Mouse (Mus musculus): ENCODE results near the gene 1700013F07Rik. TPM values are rescaled to one million over a fixed set of nuclear protein-coding genes. Genes with fewer than 3 reads are reported as not detected.

1700013F07Rik gene
- polyA plus RNA-seq (2014; fragmentation: Illumina TruSeq; extraction: RNeasy Lipid Tissue Mini Kit (QIAGEN cat#74804); ENCODE audit: insufficient read depth, low read depth, low replicate concordance) = 8.7 TPM

DNA sequence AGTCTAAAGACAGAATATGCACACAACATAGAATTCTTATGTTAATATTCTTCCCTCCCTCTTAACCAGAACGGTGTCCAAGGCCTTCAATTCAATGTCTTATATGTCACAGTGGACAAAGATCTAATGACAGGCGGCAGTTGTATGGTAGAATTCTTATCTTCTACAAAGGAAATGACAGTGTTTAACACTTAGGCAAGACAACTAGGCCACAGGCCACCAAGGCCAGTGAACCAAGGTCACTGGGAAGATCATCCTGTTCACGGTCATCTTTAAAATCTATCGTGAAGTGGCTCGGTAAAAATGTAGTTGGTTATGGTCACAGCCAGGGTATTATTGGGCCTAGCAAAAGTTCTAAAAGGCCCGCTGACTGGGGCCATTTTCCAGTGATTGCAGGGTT is at the start of gene 1700013F07Rik:
Gene 1700013F07Rik, plus strand, starts transcription at position 200 of the 400 bp plus-strand sequence.

GRCm38 (mm10) chr3:108536517-108537260 is 2.7 kb downstream of the 1700013F07Rik start, which contains the start of gene 5330417C22Rik:
Gene 5330417C22Rik (minus strand): TSS chr3:108536536.

DNA sequence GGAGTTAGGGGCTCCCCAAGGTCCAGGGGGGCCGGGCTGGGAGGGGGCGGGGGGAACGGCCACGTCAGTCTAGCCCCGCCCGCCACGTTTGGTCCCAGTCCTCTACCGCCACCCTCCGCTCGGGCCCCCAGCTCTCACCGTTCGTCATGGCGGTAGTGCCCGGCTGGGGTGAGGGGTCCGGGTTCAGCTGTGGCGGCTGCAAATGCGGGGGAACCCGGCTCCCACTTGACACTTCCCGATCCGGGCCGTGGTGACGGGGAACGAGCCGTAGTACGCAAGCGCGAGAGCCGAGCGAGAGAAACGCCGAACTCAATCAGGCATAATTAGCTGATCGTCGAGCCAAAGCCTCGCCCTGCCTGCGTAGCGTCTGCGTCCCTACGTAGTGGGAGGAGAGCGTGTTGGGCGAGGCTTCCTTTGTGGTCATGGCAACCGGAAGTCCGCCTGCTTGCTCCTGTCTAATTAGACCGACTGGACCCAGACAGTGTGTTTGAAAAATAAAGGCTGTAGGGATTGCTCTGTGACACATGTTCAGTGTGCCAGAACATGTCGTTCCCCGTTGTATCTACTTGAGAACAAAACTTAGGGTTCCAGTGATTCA is 28.3 kb downstream of the 1700013F07Rik start, which contains the start of gene Tmem167b:
Gene Tmem167b, minus strand, starts transcription at position 334 of the 598 bp plus-strand sequence.

GRCm38 (mm10) chr3:108571443-108572294 is 37.7 kb downstream of the 1700013F07Rik start, which contains the start of gene Taf13:
Gene Taf13 (plus strand): TSS chr3:108571698.

DNA sequence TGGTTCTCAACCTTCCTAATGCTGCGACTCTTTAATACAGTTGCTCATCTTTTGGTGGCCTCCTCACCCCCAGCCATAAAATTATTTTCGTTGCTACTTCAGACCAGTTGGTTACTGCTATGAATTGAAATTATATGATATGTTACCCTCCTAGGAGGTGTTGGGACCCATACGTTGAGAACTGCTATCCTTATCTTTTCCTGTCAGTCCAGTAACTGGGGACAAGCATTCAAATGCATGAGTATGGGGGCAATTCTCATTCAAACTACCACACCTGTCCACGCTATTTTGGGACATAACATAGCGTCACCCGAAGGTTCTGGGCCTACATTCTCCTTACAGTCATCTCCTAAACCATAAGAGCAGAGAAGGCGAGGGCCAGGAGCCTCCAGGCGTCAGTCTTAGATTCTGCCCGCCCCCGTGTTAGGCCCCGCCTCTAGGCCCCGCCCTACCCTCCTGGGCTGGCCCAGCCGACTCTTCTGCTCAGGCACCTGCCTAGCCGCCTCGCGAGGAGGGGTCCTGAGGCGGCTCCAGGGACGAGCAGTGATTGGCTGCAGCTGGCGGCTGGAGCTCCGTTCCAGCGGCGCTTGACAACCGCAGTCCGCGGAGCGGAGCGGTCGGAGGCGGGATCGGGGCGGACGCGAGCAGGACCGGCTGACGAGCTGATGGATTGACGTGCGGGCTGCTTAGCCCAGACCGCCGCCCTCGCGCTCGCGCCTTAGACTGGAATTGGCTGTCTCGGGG is 57.0 kb downstream of the 1700013F07Rik start, which contains the start of gene Wdr47:
Gene Wdr47, plus strand, starts transcription at position 494 of the 744 bp plus-strand sequence.

Other genes starting within 250 kb of the 1700013F07Rik start
- 21.6 TPM for gene Mybphl, start 169.2 kb upstream of the 1700013F07Rik start, polyA plus RNA-seq (2014; fragmentation: Illumina TruSeq; extraction: RNeasy Lipid Tissue Mini Kit (QIAGEN cat#74804); ENCODE audit: insufficient read depth, low read depth, low replicate concordance)
- 1.6 TPM for gene Psrc1, start 150.3 kb upstream of the 1700013F07Rik start, polyA plus RNA-seq (2014; fragmentation: Illumina TruSeq; extraction: RNeasy Lipid Tissue Mini Kit (QIAGEN cat#74804); ENCODE audit: insufficient read depth, low read depth, low replicate concordance)
- gene Celsr2, start 118.6 kb upstream of the 1700013F07Rik start, polyA plus RNA-seq (2014; fragmentation: Illumina TruSeq; extraction: RNeasy Lipid Tissue Mini Kit (QIAGEN cat#74804); ENCODE audit: insufficient read depth, low read depth, low replicate concordance) = 2.4 TPM
- 60.5 TPM for gene Sars, start 88.9 kb upstream of the 1700013F07Rik start, polyA plus RNA-seq (2014; fragmentation: Illumina TruSeq; extraction: RNeasy Lipid Tissue Mini Kit (QIAGEN cat#74804); ENCODE audit: insufficient read depth, low read depth, low replicate concordance)
- gene 5330417C22Rik, start 2.4 kb downstream of the 1700013F07Rik start, polyA plus RNA-seq (2014; fragmentation: Illumina TruSeq; extraction: RNeasy Lipid Tissue Mini Kit (QIAGEN cat#74804); ENCODE audit: insufficient read depth, low read depth, low replicate concordance) = 24.1 TPM
- 36.8 TPM for gene Tmem167b, start 28.3 kb downstream of the 1700013F07Rik start, polyA plus RNA-seq (2014; fragmentation: Illumina TruSeq; extraction: RNeasy Lipid Tissue Mini Kit (QIAGEN cat#74804); ENCODE audit: insufficient read depth, low read depth, low replicate concordance)
- 30.6 TPM for gene Taf13, start 37.5 kb downstream of the 1700013F07Rik start, polyA plus RNA-seq (2014; fragmentation: Illumina TruSeq; extraction: RNeasy Lipid Tissue Mini Kit (QIAGEN cat#74804); ENCODE audit: insufficient read depth, low read depth, low replicate concordance)
- gene Wdr47, start 57.1 kb downstream of the 1700013F07Rik start, polyA plus RNA-seq (2014; fragmentation: Illumina TruSeq; extraction: RNeasy Lipid Tissue Mini Kit (QIAGEN cat#74804); ENCODE audit: insufficient read depth, low read depth, low replicate concordance) = 6.1 TPM
- 32.0 TPM for gene Clcc1, start 119.8 kb downstream of the 1700013F07Rik start, polyA plus RNA-seq (2014; fragmentation: Illumina TruSeq; extraction: RNeasy Lipid Tissue Mini Kit (QIAGEN cat#74804); ENCODE audit: insufficient read depth, low read depth, low replicate concordance)
- gene Gpsm2, start 188.2 kb downstream of the 1700013F07Rik start, polyA plus RNA-seq (2014; fragmentation: Illumina TruSeq; extraction: RNeasy Lipid Tissue Mini Kit (QIAGEN cat#74804); ENCODE audit: insufficient read depth, low read depth, low replicate concordance) = 5.9 TPM
- gene Aknad1, start 205.5 kb downstream of the 1700013F07Rik start, polyA plus RNA-seq (2014; fragmentation: Illumina TruSeq; extraction: RNeasy Lipid Tissue Mini Kit (QIAGEN cat#74804); ENCODE audit: insufficient read depth, low read depth, low replicate concordance) = not detected